Mouse (Mus musculus) MEL (cell line): ENCODE measurements around the gene Ppp1r15b. TPM values are rescaled to one million over a fixed set of nuclear protein-coding genes. Genes with fewer than 3 reads are reported as not detected.

ENCODE experiments used
- DNase-seq: peaks from one replicate; pipeline ENCODE4 v3.0.0; 2011; ENCODE audit warnings: low read depth, low spot score
- H3K27ac ChIP-seq: 2 replicates; pipeline ENCODE4 v1.5.1; 2012; ENCODE audit warnings: low read depth, mild to moderate bottlenecking, control low read depth, low read length, moderate library complexity; ENCODE audit not compliant: control insufficient read depth
- H3K27me3 ChIP-seq, 2 experiments: fragments of 150-350 bp in 1 of 2; sonication (generic) in 1 of 2; 2 replicates each; pipeline ENCODE4 v1.6.1; 2012; ENCODE audit warnings: low read length in 2 of 2, mild to moderate bottlenecking in 2 of 2, improper control_type of control experiment in 1 of 2, moderate library complexity in 1 of 2; ENCODE audit not compliant: insufficient read depth in 2 of 2, control insufficient read depth in 1 of 2
- H3K36me3 ChIP-seq, 2 experiments: 2 replicates each; pipeline ENCODE4 v1.6.1; 2012 to 2014; ENCODE audit warnings: low read length in 2 of 2, improper control_type of control experiment in 1 of 2, inconsistent platforms in 1 of 2, mild to moderate bottlenecking in 1 of 2; ENCODE audit not compliant: insufficient read depth in 2 of 2, control insufficient read depth in 1 of 2
- H3K4me1 ChIP-seq, 2 experiments: fragments of 150-350 bp in 1 of 2; sonication (generic) in 1 of 2; 2 replicates each; pipeline ENCODE4 v1.6.1; 2012; ENCODE audit warnings: low read length in 2 of 2, improper control_type of control experiment in 1 of 2, mild to moderate bottlenecking in 1 of 2; ENCODE audit not compliant: insufficient read depth in 2 of 2, control insufficient read depth in 1 of 2
- H3K4me3 ChIP-seq, 2 experiments: fragments of 150-350 bp in 1 of 2; sonication (generic) in 1 of 2; 2 replicates each; pipeline ENCODE4 v1.5.1; 2012; ENCODE audit warnings: low read depth in 2 of 2, low read length in 2 of 2, mild to moderate bottlenecking in 2 of 2, moderate library complexity in 2 of 2, control low read depth in 1 of 2, improper control_type of control experiment in 1 of 2; ENCODE audit not compliant: control insufficient read depth in 1 of 2, insufficient read depth in 1 of 2
- H3K79me2 ChIP-seq: 2 replicates; pipeline ENCODE4 v1.6.1; 2012; ENCODE audit warnings: mild to moderate bottlenecking, low read length, moderate library complexity; ENCODE audit not compliant: control insufficient read depth, poor library complexity, insufficient read depth
- H3K9ac ChIP-seq: 2 replicates; pipeline ENCODE4 v1.6.1; 2012; ENCODE audit warnings: low read depth, mild to moderate bottlenecking, control low read depth, low read length, moderate library complexity; ENCODE audit not compliant: control insufficient read depth, poor library complexity, severe bottlenecking
- H3K9me3 ChIP-seq: fragments of 150-350 bp; sonication (generic); replicated peaks from 2 replicates; pipeline ENCODE4 v1.6.1; 2012; ENCODE audit warnings: mild to moderate bottlenecking, low read length, improper control_type of control experiment, moderate library complexity; ENCODE audit not compliant: insufficient read depth
- BHLHE40 ChIP-seq: IDR thresholded peaks from 2 replicates; pipeline ENCODE4 v1.6.1; 2012; ENCODE audit warnings: low read depth, mild to moderate bottlenecking, inconsistent platforms, low read length, improper control_type of control experiment, borderline replicate concordance
- CHD1 ChIP-seq: IDR thresholded peaks from 2 replicates; pipeline ENCODE4 v1.6.1; 2012; ENCODE audit warnings: low read depth, mild to moderate bottlenecking, inconsistent platforms, low read length, improper control_type of control experiment
- E2F4 ChIP-seq: IDR thresholded peaks from 2 replicates; pipeline ENCODE4 v1.6.1; 2011; ENCODE audit warnings: low read depth, low read length, improper control_type of control experiment, borderline replicate concordance
- GABPA ChIP-seq: IDR thresholded peaks from 2 replicates; pipeline ENCODE4 v1.6.1; 2012; ENCODE audit warnings: low read depth, mild to moderate bottlenecking, inconsistent platforms, low read length, improper control_type of control experiment, moderate library complexity
- GATA1 ChIP-seq: IDR thresholded peaks from 2 replicates; pipeline ENCODE4 v1.6.1; 2011; ENCODE audit warnings: low read depth, low read length, improper control_type of control experiment
- HCFC1 ChIP-seq: IDR thresholded peaks from 2 replicates; pipeline ENCODE4 v1.6.1; 2012; ENCODE audit warnings: low read depth, mild to moderate bottlenecking, inconsistent platforms, low read length, improper control_type of control experiment, moderate library complexity
- JUND ChIP-seq: IDR thresholded peaks from 2 replicates; pipeline ENCODE4 v1.6.1; 2011; ENCODE audit warnings: low read depth, mild to moderate bottlenecking, improper control_type of control experiment, low read length
- KAT2A ChIP-seq: conservative IDR thresholded peaks from 2 replicates; pipeline ENCODE4 v1.6.1; 2012; ENCODE audit warnings: low read depth, low read length, improper control_type of control experiment, inconsistent platforms
- MAX ChIP-seq: IDR thresholded peaks from 2 replicates; pipeline ENCODE4 v1.6.1; 2011; ENCODE audit warnings: low read length, improper control_type of control experiment
- MAZ ChIP-seq: IDR thresholded peaks from 2 replicates; pipeline ENCODE4 v1.6.1; 2012; ENCODE audit warnings: low read depth, mild to moderate bottlenecking, inconsistent platforms, low read length, improper control_type of control experiment
- MYB ChIP-seq: IDR thresholded peaks from 2 replicates; pipeline ENCODE4 v1.6.1; 2011; ENCODE audit warnings: mild to moderate bottlenecking, low read depth, low read length, improper control_type of control experiment
- MYC ChIP-seq: IDR thresholded peaks from 2 replicates; pipeline ENCODE4 v1.6.1; 2011; ENCODE audit warnings: low read depth, mild to moderate bottlenecking, low read length, improper control_type of control experiment, moderate library complexity
- NRF1 ChIP-seq: IDR thresholded peaks from 2 replicates; pipeline ENCODE4 v1.6.1; 2014; ENCODE audit warnings: low read depth, mild to moderate bottlenecking, inconsistent platforms, low read length, improper control_type of control experiment, moderate library complexity; ENCODE audit not compliant: poor library complexity, insufficient read depth, severe bottlenecking
- POLR2A ChIP-seq, 2 experiments: IDR thresholded peaks; 2 replicates each; pipeline ENCODE4 v1.6.1; 2011 to 2012; ENCODE audit warnings: low read length in 2 of 2, mild to moderate bottlenecking in 2 of 2, control low read depth in 1 of 2, improper control_type of control experiment in 1 of 2, low read depth in 1 of 2, moderate library complexity in 1 of 2; ENCODE audit not compliant: control insufficient read depth in 1 of 2, insufficient read depth in 1 of 2, poor library complexity in 1 of 2
- POLR2AphosphoS2 ChIP-seq: IDR thresholded peaks from 2 replicates; pipeline ENCODE4 v1.6.1; 2011; ENCODE audit warnings: low read length, improper control_type of control experiment
- POLR2AphosphoS5 ChIP-seq: IDR thresholded peaks from 2 replicates; pipeline ENCODE4 v1.6.1; 2012; ENCODE audit warnings: low read depth, borderline replicate concordance, mild to moderate bottlenecking, inconsistent platforms, low read length, moderate library complexity, mixed read lengths
- RAD21 ChIP-seq: IDR thresholded peaks from 2 replicates; pipeline ENCODE4 v1.6.1; 2011; ENCODE audit warnings: mild to moderate bottlenecking, low read depth, low read length, improper control_type of control experiment
- RCOR1 ChIP-seq: IDR thresholded peaks from 2 replicates; pipeline ENCODE4 v1.6.1; 2012; ENCODE audit warnings: low read depth, mild to moderate bottlenecking, inconsistent platforms, low read length, improper control_type of control experiment
- SMC3 ChIP-seq: IDR thresholded peaks from 2 replicates; pipeline ENCODE4 v1.6.1; 2011; ENCODE audit warnings: low read depth, low read length, improper control_type of control experiment
- TAL1 ChIP-seq: IDR thresholded peaks from 2 replicates; pipeline ENCODE4 v1.6.1; 2012; ENCODE audit warnings: mild to moderate bottlenecking, inconsistent platforms, low read length, moderate library complexity, mixed read lengths
- TBP ChIP-seq: IDR thresholded peaks from 2 replicates; pipeline ENCODE4 v1.8.0; 2011; ENCODE audit warnings: low read depth, low read length, improper control_type of control experiment
- USF1 ChIP-seq: IDR thresholded peaks from 2 replicates; pipeline ENCODE4 v1.6.1; 2014; ENCODE audit warnings: low read depth, mild to moderate bottlenecking, inconsistent platforms, low read length, improper control_type of control experiment, moderate library complexity
- ZC3H11A ChIP-seq: IDR thresholded peaks from 2 replicates; pipeline ENCODE4 v1.6.1; 2012; ENCODE audit warnings: low read depth, mild to moderate bottlenecking, inconsistent platforms, low read length, improper control_type of control experiment
- polyA plus RNA-seq, 2 experiments: library from polyadenylated mRNA; stranded (reverse) in 1 of 2; unstranded in 1 of 2; fragments of >175 nt in 1 of 2; fragments of >200 nt in 1 of 2; gene quantifications; 2 replicates each; pipeline versions ENCODE4 v1.2.1 to v1.2.4; 2012; ENCODE audit warnings: low replicate concordance in 2 of 2, low read depth in 1 of 2; ENCODE audit not compliant: insufficient read length in 2 of 2, insufficient read depth in 1 of 2, missing spikeins in 1 of 2
- total RNA-seq: library from RNA; depleted of rRNA; stranded (reverse); fragments of 300-350 nt; gene quantifications from 2 replicates; pipeline ENCODE4 v1.2.3, GENCODE M21; 2012

The Ppp1r15b gene
- total and polyA plus RNA-seq, 3 experiments = 53.1 to 56.3 TPM; not detected in 1

- TF ChIP-seq CHD1 = no peak
- no peak for TF ChIP-seq MYC
- no peak for TF ChIP-seq BHLHE40
- TF ChIP-seq MAZ = no peak
- no peak for TF ChIP-seq HCFC1
- TF ChIP-seq KAT2A = no peak
- TF ChIP-seq TBP = no peak
- TF ChIP-seq POLR2AphosphoS2 = no peak
- Histone ChIP-seq H3K36me3 (peaks cover 0 to 2% of the 10 kb centered on the region in 2 experiments; a peak in 1 of 4 replicates), H3K9ac (no peak overlapping the region), H3K27me3 (no peaks in the 10 kb centered on the region), H3K4me1 (no peaks in the 10 kb centered on the region), H3K27ac (no peak overlapping the region), H3K9me3 (no peaks in the 10 kb centered on the region), H3K4me3 (no peak overlapping the region), H3K79me2 (no peaks in the 10 kb centered on the region)
- DNase-seq = no peak
These were observed 51.8 kb downstream of the Ppp1r15b start for GRCm38 (mm10) chr1:133182706-133183095.

GRCm38 (mm10) chr1:133183141-133183925 lies 52.4 kb downstream of the Ppp1r15b start:
- Histone ChIP-seq H3K9ac (no peak overlapping the region), H3K36me3 (no peaks in the 10 kb centered on the region), H3K27me3 (no peaks in the 10 kb centered on the region), H3K9me3 (no peaks in the 10 kb centered on the region), H3K79me2 (no peaks in the 10 kb centered on the region), H3K4me3 (no peak overlapping the region), H3K4me1 (no peaks in the 10 kb centered on the region), H3K27ac (no peak overlapping the region)
- DNase-seq = no peak
- TF ChIP-seq GATA1 (no peak), MYB (no peak), RCOR1 (no peak), TBP (no peak), USF1 (no peak), E2F4 (no peak), ZC3H11A (no peak), RAD21 (no peak), NRF1 (no peak), POLR2AphosphoS5 (no peak), MAX (no peak), JUND (no peak), GABPA (no peak), MAZ (no peak), TAL1 (no peak), POLR2A (IDR thresholded peaks at IDR 0.05; ENCODE audit: control insufficient read depth in 1 of 2, insufficient read depth in 1 of 2, low read depth in 1 of 2, low read length in 2 of 2, poor library complexity in 1 of 2) (no peak), SMC3 (no peak)
